Mouse (Mus musculus) G1E (cell line): ENCODE measurements around the gene Agmat.

Experiments
- CTCF ChIP-seq: IDR thresholded peaks from 2 replicates; pipeline ENCODE4 v1.5.1; 2012; ENCODE audit warnings: low read depth, low read length, inconsistent platforms, mixed read lengths
- GATA1 ChIP-seq: IDR thresholded peaks from 2 replicates; pipeline ENCODE4 v1.6.1; 2012; ENCODE audit warnings: borderline replicate concordance, low read length, inconsistent platforms, mixed read lengths
- GATA2 ChIP-seq: IDR thresholded peaks from 2 replicates; pipeline ENCODE4 v1.6.1; 2012; ENCODE audit warnings: low read depth, low read length, inconsistent platforms, borderline replicate concordance
- POLR2AphosphoS5 ChIP-seq: IDR thresholded peaks from 2 replicates; pipeline ENCODE4 v1.6.1; 2012; ENCODE audit warnings: low read depth, low read length, inconsistent platforms; ENCODE audit not compliant: insufficient replicate concordance
- TAL1 ChIP-seq: conservative IDR thresholded peaks from 2 replicates; pipeline ENCODE4 v1.6.1; 2012; ENCODE audit warnings: low read depth, low read length, inconsistent platforms, mixed read lengths

GRCm38 (mm10) chr4:141749557-141749956, 3.1 kb downstream of the Agmat start:
- TF ChIP-seq CTCF (no peak), GATA1 (no peak), TAL1 (no peak), POLR2AphosphoS5 (no peak), GATA2 (no peak)
